Mouse (Mus musculus) lung, adult 2 months (tissue): ENCODE data around the gene Nrtn. TPM values are rescaled to one million over a fixed set of nuclear protein-coding genes. Genes with fewer than 3 reads are reported as not detected.

Experiments used
- DNase-seq: peaks from one replicate; pipeline ENCODE4 v3.0.0; 2022
- H3K4me1 ChIP-seq: fragments of 200-500 bp; 2 replicates; pipeline ENCODE4 v1.6.1; 2011; ENCODE audit warnings: low read length; ENCODE audit not compliant: control insufficient read depth, insufficient read depth
- H3K4me3 ChIP-seq: fragments of 200-500 bp; replicated peaks from 2 replicates; pipeline ENCODE3; 2011; ENCODE audit warnings: low read depth, mild to moderate bottlenecking, control low read depth, low read length; ENCODE audit errors: extremely low read depth
- CTCF ChIP-seq: fragments of 200-500 bp; IDR thresholded peaks from 2 replicates; pipeline ENCODE4 v1.5.1; 2011; ENCODE audit warnings: mild to moderate bottlenecking, low read length, control low read depth; ENCODE audit not compliant: insufficient read depth
- POLR2A ChIP-seq: fragments of 200-500 bp; IDR thresholded peaks from 2 replicates; pipeline ENCODE4 v1.6.1; 2011; ENCODE audit warnings: low read depth, mild to moderate bottlenecking, control low read depth, low read length, borderline replicate concordance; ENCODE audit errors: extremely low read depth
- WGBS: fragments of 180-500 bp; shearing (Covaris S2); methylation state at CpG from one replicate; pipeline ENCODE4 v1.1.7; 2018; 5-methylcytosine and 5-hydroxymethylcytosine counted together
- polyA plus RNA-seq: library from polyadenylated mRNA; depleted of rRNA; stranded (reverse); fragments of >200 nt; gene quantifications from 2 replicates; pipeline ENCODE4 v1.2.3, GENCODE M21; 2012

Nrtn gene
- polyA plus RNA-seq, 1 experiment: 17.3 TPM

DNA sequence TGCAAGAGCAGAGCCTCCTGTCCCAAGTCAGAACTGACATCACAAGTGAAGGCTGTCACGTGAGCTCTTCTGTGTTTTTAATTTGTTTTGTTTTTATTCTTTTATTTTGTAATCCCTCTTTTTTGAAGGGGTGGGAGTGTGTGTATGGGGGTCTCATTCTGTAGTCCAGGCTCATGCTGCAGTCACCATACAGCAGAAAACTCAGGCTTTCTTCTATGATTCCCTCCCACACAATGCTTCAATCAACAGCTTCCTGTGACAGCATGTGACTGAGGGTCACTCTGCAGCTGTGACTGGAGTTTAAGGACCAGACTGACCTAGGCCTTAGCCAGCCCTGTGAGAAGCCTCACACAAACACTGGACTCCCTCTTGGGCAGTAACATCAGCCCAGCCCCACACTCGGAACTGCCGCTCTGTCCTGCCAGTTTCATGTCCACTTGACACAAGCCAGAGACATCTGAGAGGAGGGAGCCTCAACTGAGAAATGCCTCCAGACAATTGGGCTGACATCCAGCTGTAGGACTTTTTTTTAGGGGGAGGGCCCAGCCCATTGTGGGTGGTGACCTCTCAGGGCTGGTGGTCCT lies 21.5 kb upstream of the Nrtn start:
- Histone ChIP-seq H3K4me1 (no peaks in the 10 kb centered on the region), H3K4me3 (no peak overlapping the region)
- TF ChIP-seq CTCF (no peak), POLR2A (no peak)
- no peak for DNase-seq
- WGBS: 63% methylated on average over 3 of the region's 3 CpGs

GRCm38 (mm10) chr17:56777568-56777967 lies 20.2 kb upstream of the Nrtn start:
- H3K4me3 ChIP-seq: no peak overlapping the region
- no peaks in the 10 kb centered on the region for H3K4me1 ChIP-seq
- DNase-seq: no peak
- no peak for TF ChIP-seq POLR2A
- no peak for TF ChIP-seq CTCF
- 85% methylated on average over 11 of the region's 11 CpGs for WGBS

- no peak for DNase-seq
- no peaks in the 10 kb centered on the region for H3K4me1 ChIP-seq
- 89% methylated on average over 5 of the region's 5 CpGs for WGBS
- no peak within 1 kb of the TSS for H3K4me3 ChIP-seq
- TF ChIP-seq POLR2A: no peak
Measured at GRCm38 (mm10) chr17:56769950-56770349, 12.6 kb upstream of the Nrtn start, which contains the start of gene Prr22. Gene Prr22, plus strand, starts transcription at chr17:56770250.

DNA sequence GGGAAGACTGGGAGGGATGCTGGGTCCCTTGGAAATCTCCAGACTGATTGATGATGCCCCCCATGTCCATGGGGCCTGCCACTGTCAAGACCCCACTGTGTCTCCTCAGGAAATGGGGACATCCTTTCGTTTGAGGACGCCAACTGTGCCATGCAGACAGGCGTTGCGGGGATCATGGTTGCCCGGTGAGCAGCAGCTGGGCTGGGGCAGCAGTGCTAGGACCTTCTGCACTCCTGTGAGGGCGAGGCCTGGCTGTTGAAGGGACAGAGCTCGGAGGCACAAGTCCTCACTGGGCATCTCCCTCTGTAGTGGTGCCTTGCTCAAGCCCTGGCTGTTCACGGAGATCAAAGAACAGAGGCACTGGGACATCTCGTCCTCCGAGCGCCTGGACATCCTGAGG lies 11.6 kb upstream of the Nrtn start:
- Histone ChIP-seq H3K4me1 (0 out of 2 replicates have a peak, but pooled peaks cover 3% of the 10 kb centered on the region), H3K4me3 (no peak overlapping the region)
- no peak for TF ChIP-seq CTCF
- no peak for TF ChIP-seq POLR2A
- 94% methylated on average over 11 of the region's 11 CpGs for WGBS
- DNase-seq: no peak

DNA sequence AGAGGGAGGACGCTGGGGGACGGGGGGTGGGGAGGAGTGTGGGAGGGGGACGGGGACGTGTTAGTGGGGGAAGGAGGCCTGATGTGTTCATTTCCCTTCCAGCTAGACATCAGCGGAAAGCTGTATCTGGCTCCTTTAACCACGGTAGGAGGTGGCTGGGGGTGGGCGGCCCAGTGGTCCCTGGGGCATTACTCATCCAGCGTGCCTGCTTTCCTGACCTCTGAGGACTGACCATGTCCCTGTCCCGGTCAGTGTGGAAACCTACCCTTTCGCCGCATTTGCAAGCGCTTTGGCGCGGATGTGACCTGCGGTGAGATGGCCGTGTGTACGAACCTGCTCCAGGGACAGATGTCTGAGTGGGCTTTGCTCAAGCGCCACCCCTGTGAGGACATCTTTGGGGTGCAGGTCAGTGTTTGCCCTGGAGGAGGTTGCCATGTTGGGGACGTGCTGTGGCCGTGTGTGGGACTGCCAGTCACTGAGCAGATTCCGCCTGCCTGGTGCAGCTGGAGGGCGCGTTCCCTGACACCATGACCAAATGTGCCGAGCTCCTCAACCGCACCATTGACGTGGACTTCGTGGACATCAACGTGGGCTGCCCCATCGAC lies 10.3 kb upstream of the Nrtn start:
- H3K4me1 ChIP-seq: peaks cover 4% of the 10 kb centered on the region; the same call in 1 of the 2 replicates
- TF ChIP-seq CTCF (no peak), POLR2A (no peak)
- no peak overlapping the region for H3K4me3 ChIP-seq
- WGBS: 95% methylated on average over 29 of the region's 29 CpGs
- no peak for DNase-seq

DNA sequence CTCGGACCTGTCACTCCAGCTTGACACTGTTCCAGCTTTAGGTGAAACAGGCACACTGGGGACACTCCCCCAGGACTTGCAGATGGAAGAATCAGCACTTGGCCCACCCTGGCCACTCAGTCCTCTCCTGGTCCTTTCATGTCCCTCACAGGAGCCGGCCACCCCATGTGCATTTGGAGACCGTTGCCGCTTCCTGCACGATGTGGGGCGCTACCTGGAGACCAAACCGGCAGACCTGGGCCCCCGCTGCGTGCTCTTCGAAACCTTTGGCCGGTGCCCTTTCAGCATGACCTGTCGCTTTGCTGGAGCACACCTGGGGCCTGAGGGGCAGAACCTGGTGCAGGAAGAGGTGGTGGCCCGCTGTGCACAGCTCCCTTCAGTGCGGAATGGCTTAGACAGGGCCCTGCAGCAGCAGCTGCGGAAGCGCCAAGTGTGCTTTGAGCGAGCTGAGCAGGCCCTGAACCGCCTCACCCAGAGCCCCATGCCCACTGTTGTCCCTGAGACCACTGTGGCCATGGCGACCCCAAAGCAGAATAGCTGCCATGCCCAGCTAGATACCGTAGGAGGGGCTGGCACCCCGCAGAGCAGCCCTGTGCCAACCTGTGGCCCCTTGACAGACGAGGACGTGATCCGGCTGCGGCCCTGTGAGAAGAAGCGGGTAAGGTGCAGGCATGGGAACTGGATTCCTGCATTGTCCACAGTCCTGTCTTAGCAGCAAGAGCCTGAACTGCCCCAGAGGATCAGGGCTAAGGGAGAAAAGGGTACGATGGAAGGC lies 9.5 kb upstream of the Nrtn start:
- TF ChIP-seq CTCF (no peak), POLR2A (no peak)
- 96% methylated on average over 27 of the region's 27 CpGs for WGBS
- DNase-seq: no peak
- Histone ChIP-seq H3K4me1 (peaks cover 7% of the 10 kb centered on the region; the same call in 1 of the 2 replicates), H3K4me3 (no peak overlapping the region)

GRCm38 (mm10) chr17:56765431-56765830 lies 8.1 kb upstream of the Nrtn start:
- DNase-seq: no peak
- Histone ChIP-seq H3K4me1 (peaks cover 7% of the 10 kb centered on the region; the same call in 1 of the 2 replicates), H3K4me3 (peak overlapping the region; percentile 29)
- TF ChIP-seq POLR2A: no peak
- TF ChIP-seq CTCF: no peak
- WGBS: 44% methylated on average over 12 of the region's 12 CpGs

- DNase-seq: peak; percentile 95
- Histone ChIP-seq H3K4me1 (peaks cover 7% of the 10 kb centered on the region; the same call in 1 of the 2 replicates), H3K4me3 (peak within 1 kb of the TSS; percentile 83)
- TF ChIP-seq POLR2A (peak; percentile 94; the same call in 1 of the 2 replicates), CTCF (no peak)
- under 1% methylated on average over 58 of the region's 58 CpGs for WGBS
Measured at GRCm38 (mm10) chr17:56764474-56765354, 7.4 kb upstream of the Nrtn start, which contains the start of gene Dus3l. Gene Dus3l, plus strand, starts transcription at chr17:56764757.
